Mouse (Mus musculus) hindbrain, embryonic 11.5 days (tissue): ENCODE measurements around the gene Mfn2. TPM values are rescaled to one million over a fixed set of nuclear protein-coding genes. Genes with fewer than 3 reads are reported as not detected.

ENCODE experiments used
- ATAC-seq: fragments of 200-750 bp; cut with Nextera tagmentation; 2 replicates; pipeline ENCODE4 v1.8.0; 2017; ENCODE audit warnings: mild to moderate bottlenecking, moderate TSS enrichment, moderate library complexity; ENCODE audit not compliant: low FRiP score
- DNase-seq: peaks from one replicate; pipeline ENCODE4 v3.0.0-alpha.2; 2015; ENCODE audit warnings: low spot score
- H3K27ac ChIP-seq: fragments of 300-500 bp; sonication (generic); 2 replicates; pipeline ENCODE4 v1.5.1; 2014; ENCODE audit warnings: mild to moderate bottlenecking, low read depth, low read length
- H3K27me3 ChIP-seq: fragments of 300-500 bp; sonication (generic); 2 replicates; pipeline ENCODE4 v1.6.1; 2014; ENCODE audit warnings: mild to moderate bottlenecking, low read length, moderate library complexity, mixed read lengths; ENCODE audit not compliant: control insufficient read depth, insufficient read depth
- H3K36me3 ChIP-seq: fragments of 300-500 bp; sonication (generic); 2 replicates; pipeline ENCODE4 v1.6.1; 2014; ENCODE audit warnings: mild to moderate bottlenecking, low read length, moderate library complexity, mixed read lengths; ENCODE audit not compliant: control insufficient read depth, insufficient read depth
- H3K4me1 ChIP-seq: fragments of 300-500 bp; sonication (generic); replicated peaks from 2 replicates; pipeline ENCODE4 v1.6.1; 2014; ENCODE audit warnings: low read length, mixed read lengths; ENCODE audit not compliant: control insufficient read depth, insufficient read depth
- H3K4me2 ChIP-seq: fragments of 300-500 bp; sonication (generic); replicated peaks from 2 replicates; pipeline ENCODE4 v1.6.1; 2014; ENCODE audit warnings: mild to moderate bottlenecking, low read depth, low read length
- H3K4me3 ChIP-seq: fragments of 300-500 bp; sonication (generic); 2 replicates; pipeline ENCODE4 v1.5.1; 2014; ENCODE audit warnings: low read depth, low read length
- H3K9ac ChIP-seq: fragments of 300-500 bp; sonication (generic); 2 replicates; pipeline ENCODE4 v1.6.1; 2014; ENCODE audit warnings: low read depth, low read length
- H3K9me3 ChIP-seq: fragments of 300-500 bp; sonication (generic); 2 replicates; pipeline ENCODE4 v1.6.1; 2016; ENCODE audit warnings: low read length; ENCODE audit not compliant: control insufficient read depth
- WGBS: fragments of 180-500 bp; shearing (Covaris S2); extraction: QIAGEN DNeasy Blood & Tissue Kit; methylation state at CpG from one replicate; pipeline ENCODE4 v1.1.7; 2014; 5-methylcytosine and 5-hydroxymethylcytosine counted together
- polyA plus RNA-seq: library from polyadenylated mRNA; unstranded; fragments of >200 nt; fragmentation: Nextera tagmentation; extraction: Ambion mirVana; gene quantifications from 2 replicates; pipeline ENCODE4 v1.2.1, GENCODE M21; 2014

Gene Mfn2
- polyA plus RNA-seq, 1 experiment from 2014 or later: 33.2 TPM

- Histone ChIP-seq H3K4me3 (no peak overlapping the region), H3K36me3 (peaks cover 21% of the 10 kb centered on the region), H3K27ac (no peak overlapping the region), H3K4me1 (no peaks in the 10 kb centered on the region), H3K9ac (no peak overlapping the region), H3K9me3 (no peaks in the 10 kb centered on the region), H3K27me3 (no peaks in the 10 kb centered on the region), H3K4me2 (no peak overlapping the region)
- DNase-seq (no peak), ATAC-seq (no peak)
- 92% methylated on average over 12 of the region's 12 CpGs for WGBS
Observed at GRCm38 (mm10) chr4:147886158-147886557, 18.3 kb downstream of the Mfn2 start.

- H3K36me3 ChIP-seq: peaks cover 24% of the 10 kb centered on the region
- H3K27ac ChIP-seq: no peak overlapping the region
- ATAC-seq: no peak
- H3K4me3 ChIP-seq: no peak overlapping the region
- no peak overlapping the region for H3K4me2 ChIP-seq
- no peak overlapping the region for H3K9ac ChIP-seq
- H3K9me3 ChIP-seq: no peaks in the 10 kb centered on the region
- no peaks in the 10 kb centered on the region for H3K27me3 ChIP-seq
- no peak for DNase-seq
- 88% methylated on average over 3 of the region's 3 CpGs for WGBS
- no peaks in the 10 kb centered on the region for H3K4me1 ChIP-seq
Observed at GRCm38 (mm10) chr4:147884138-147884537, 20.4 kb downstream of the Mfn2 start.

GRCm38 (mm10) chr4:147883041-147883440 lies 21.5 kb downstream of the Mfn2 start:
- Histone ChIP-seq H3K36me3 (peaks cover 25% of the 10 kb centered on the region), H3K4me2 (no peak overlapping the region), H3K27ac (no peak overlapping the region), H3K27me3 (no peaks in the 10 kb centered on the region), H3K4me1 (no peaks in the 10 kb centered on the region), H3K9me3 (no peaks in the 10 kb centered on the region), H3K4me3 (no peak overlapping the region), H3K9ac (no peak overlapping the region)
- ATAC-seq: no peak
- DNase-seq: no peak
- WGBS: 85% methylated on average over 6 of the region's 6 CpGs

- ATAC-seq (no peak), DNase-seq (no peak)
- H3K27me3 ChIP-seq: no peaks in the 10 kb centered on the region
- no peaks in the 10 kb centered on the region for H3K9me3 ChIP-seq
- no peak overlapping the region for H3K4me2 ChIP-seq
- peaks cover 24% of the 10 kb centered on the region for H3K36me3 ChIP-seq
- no peak overlapping the region for H3K4me3 ChIP-seq
- 96% methylated on average over 7 of the region's 7 CpGs for WGBS
- no peaks in the 10 kb centered on the region for H3K4me1 ChIP-seq
- H3K9ac ChIP-seq: no peak overlapping the region
- no peak overlapping the region for H3K27ac ChIP-seq
Observed at GRCm38 (mm10) chr4:147881792-147882191, 22.7 kb downstream of the Mfn2 start.

DNA sequence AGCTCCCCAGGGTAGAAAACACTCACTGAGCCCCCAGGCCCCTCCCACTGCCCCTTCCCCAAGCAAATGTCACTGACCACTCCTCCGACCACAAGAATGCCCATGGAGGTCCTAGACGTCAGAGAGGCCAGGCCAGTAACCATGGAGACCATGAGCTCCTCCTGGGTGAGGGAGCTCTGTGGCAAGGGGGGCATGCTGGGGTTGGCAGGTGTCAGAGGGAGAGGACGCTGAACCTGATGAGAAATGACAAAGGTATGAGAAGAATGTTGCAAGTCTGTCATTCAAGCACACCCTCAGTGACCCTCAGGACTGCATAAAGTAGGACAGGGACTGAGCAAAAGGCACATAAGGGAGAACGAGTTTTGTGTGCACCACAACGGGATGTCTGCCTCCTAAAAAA lies 24.6 kb downstream of the Mfn2 start:
- peaks cover 24% of the 10 kb centered on the region for H3K36me3 ChIP-seq
- 55% methylated on average over 5 of the region's 5 CpGs for WGBS

DNA sequence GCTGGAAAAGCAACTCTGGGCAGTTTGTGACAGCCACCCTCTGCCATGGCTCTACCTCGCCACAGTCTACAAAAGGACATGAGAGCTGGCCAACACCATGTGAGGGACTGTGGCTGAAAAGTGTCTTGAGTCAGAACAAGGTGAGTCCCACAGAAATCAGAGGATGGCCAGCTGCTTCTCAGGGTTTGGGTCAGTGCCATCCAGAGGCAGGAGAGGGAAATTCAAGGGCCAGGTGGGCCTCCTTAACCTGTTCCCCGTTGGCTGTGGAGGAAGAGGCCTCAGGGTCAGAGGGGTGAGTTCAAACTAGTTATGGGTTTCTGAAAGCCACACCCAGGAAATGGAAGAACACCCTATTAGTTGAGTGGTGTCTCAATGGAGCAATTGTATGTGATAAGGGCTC lies 25.0 kb downstream of the Mfn2 start:
- WGBS: 67% methylated on average over 2 of the region's 2 CpGs
- no peak overlapping the region for H3K27ac ChIP-seq
- no peak overlapping the region for H3K4me3 ChIP-seq
- no peaks in the 10 kb centered on the region for H3K4me1 ChIP-seq
- DNase-seq (no peak), ATAC-seq (peak; percentile 33; the same call in 1 of the 2 replicates)
- no peak overlapping the region for H3K9ac ChIP-seq
- H3K4me2 ChIP-seq: no peak overlapping the region
- no peaks in the 10 kb centered on the region for H3K9me3 ChIP-seq
- no peaks in the 10 kb centered on the region for H3K27me3 ChIP-seq
- H3K36me3 ChIP-seq: peaks cover 24% of the 10 kb centered on the region

More for the DNA sequence above, 24.6 kb downstream of the Mfn2 start:
- Histone ChIP-seq H3K4me1 (no peaks in the 10 kb centered on the region), H3K27ac (no peak overlapping the region), H3K9ac (no peak overlapping the region), H3K4me2 (no peak overlapping the region), H3K9me3 (no peaks in the 10 kb centered on the region), H3K4me3 (no peak overlapping the region), H3K27me3 (no peaks in the 10 kb centered on the region)
- no peak for ATAC-seq
- DNase-seq: no peak

GRCm38 (mm10) chr4:147878537-147878936 lies 26.0 kb downstream of the Mfn2 start:
- WGBS: 95% methylated on average over 9 of the region's 9 CpGs
- Histone ChIP-seq H3K27ac (no peak overlapping the region), H3K9ac (no peak overlapping the region), H3K27me3 (no peaks in the 10 kb centered on the region), H3K36me3 (peaks cover 24% of the 10 kb centered on the region), H3K4me1 (no peaks in the 10 kb centered on the region), H3K4me3 (no peak overlapping the region), H3K9me3 (no peaks in the 10 kb centered on the region), H3K4me2 (no peak overlapping the region)
- DNase-seq (no peak), ATAC-seq (no peak)

DNA sequence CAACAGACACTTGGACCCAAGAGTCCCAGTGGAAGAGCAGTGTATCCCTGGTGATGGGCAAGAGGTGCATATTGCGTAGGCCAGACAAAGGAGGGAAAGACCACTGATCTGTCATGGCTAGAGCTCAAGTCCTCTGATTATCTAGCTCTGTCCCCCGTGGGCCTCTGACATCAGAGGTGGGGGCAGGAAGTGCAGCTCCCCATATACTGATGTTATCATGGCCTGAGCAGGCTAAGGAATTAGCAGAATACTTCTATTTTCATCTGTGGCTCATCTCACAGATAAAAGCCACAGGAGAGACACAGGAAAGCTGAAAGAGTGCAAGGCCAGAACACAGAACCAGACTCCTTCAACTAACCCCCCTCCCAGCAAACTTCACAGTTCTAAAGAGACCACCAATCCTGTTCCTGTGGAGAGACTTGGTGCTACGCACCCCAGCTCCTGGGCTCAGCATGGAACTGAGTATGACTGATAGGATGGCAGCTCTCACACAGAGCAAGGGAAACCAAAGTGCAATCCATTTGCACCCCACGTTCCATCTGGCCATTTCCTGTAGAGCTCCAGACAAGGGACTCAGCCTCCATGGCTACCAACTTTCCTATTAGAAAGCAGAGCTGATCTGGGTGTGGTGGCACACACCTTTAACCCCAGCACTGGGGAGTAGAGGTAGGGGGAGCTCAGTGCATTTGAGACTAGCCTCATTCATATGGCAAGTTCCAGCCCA lies 28.5 kb downstream of the Mfn2 start:
- no peak overlapping the region for H3K27ac ChIP-seq
- H3K4me1 ChIP-seq: no peaks in the 10 kb centered on the region
- H3K4me3 ChIP-seq: no peak overlapping the region
- H3K9me3 ChIP-seq: no peaks in the 10 kb centered on the region
- WGBS: 92% methylated on average over 4 of the region's 4 CpGs
- H3K27me3 ChIP-seq: no peaks in the 10 kb centered on the region
- H3K36me3 ChIP-seq: peaks cover 15% of the 10 kb centered on the region
- no peak overlapping the region for H3K9ac ChIP-seq
- DNase-seq (no peak), ATAC-seq (no peak)
- H3K4me2 ChIP-seq: no peak overlapping the region

GRCm38 (mm10) chr4:147869238-147869637 lies 35.3 kb downstream of the Mfn2 start:
- 18% methylated on average over 5 of the region's 5 CpGs for whole genome bisulfite sequencing
- DNase-seq (peak; percentile 23), ATAC-seq (no peak)
- peak overlapping the region; percentile 89 for H3K4me3 ChIP-seq
- peaks cover 8% of the 10 kb centered on the region for H3K36me3 ChIP-seq
- H3K27ac ChIP-seq: no peak overlapping the region
- peaks cover 7% of the 10 kb centered on the region for H3K4me1 ChIP-seq
- H3K4me2 ChIP-seq: peak overlapping the region; percentile 73
- peak overlapping the region; percentile 71 for H3K9ac ChIP-seq
- H3K9me3 ChIP-seq: no peaks in the 10 kb centered on the region
- no peaks in the 10 kb centered on the region for H3K27me3 ChIP-seq
